Mouse (Mus musculus) midbrain, postnatal 0 days (tissue): Measurements from ENCODE around the gene Rheb. TPM values are rescaled to one million over a fixed set of nuclear protein-coding genes. Genes with fewer than 3 reads are reported as not detected.

ENCODE experiments used
- ATAC-seq: fragments of 200-750 bp; cut with Nextera tagmentation; 2 replicates; pipeline ENCODE4 v1.8.0; 2017; ENCODE audit warnings: moderate number of reproducible peaks, mild to moderate bottlenecking, moderate TSS enrichment, moderate library complexity; ENCODE audit not compliant: low FRiP score
- DNase-seq: peaks from one replicate; pipeline ENCODE4 v3.0.0-alpha.2; 2015; ENCODE audit warnings: low spot score
- H3K27ac ChIP-seq: fragments of 300-500 bp; sonication (generic); 2 replicates; pipeline ENCODE4 v1.5.1; 2014; ENCODE audit warnings: low read depth, mild to moderate bottlenecking, low read length, mixed read lengths
- H3K27me3 ChIP-seq: fragments of 300-500 bp; sonication (generic); 2 replicates; pipeline ENCODE4 v1.6.1; 2014; ENCODE audit warnings: low read length, control low read depth, mixed read lengths; ENCODE audit not compliant: insufficient read depth
- H3K36me3 ChIP-seq: fragments of 300-500 bp; sonication (generic); 2 replicates; pipeline ENCODE4 v1.6.1; 2014; ENCODE audit warnings: low read length, control low read depth, mixed read lengths; ENCODE audit not compliant: insufficient read depth
- H3K4me1 ChIP-seq: fragments of 300-500 bp; sonication (generic); 2 replicates; pipeline ENCODE4 v1.6.1; 2014; ENCODE audit warnings: mild to moderate bottlenecking, control low read depth, antibody characterized with exemption, low read length, mixed read lengths; ENCODE audit not compliant: insufficient read depth
- H3K4me2 ChIP-seq: fragments of 300-500 bp; sonication (generic); 2 replicates; pipeline ENCODE4 v1.6.1; 2014; ENCODE audit warnings: low read depth, mild to moderate bottlenecking, low read length, mixed read lengths; ENCODE audit not compliant: poor library complexity, severe bottlenecking
- H3K4me3 ChIP-seq: fragments of 300-500 bp; sonication (generic); 2 replicates; pipeline ENCODE4 v1.5.1; 2014; ENCODE audit warnings: low read depth, mild to moderate bottlenecking, low read length, moderate library complexity
- H3K9ac ChIP-seq: fragments of 300-500 bp; sonication (generic); replicated peaks from 2 replicates; pipeline ENCODE4 v1.6.1; 2014; ENCODE audit warnings: mild to moderate bottlenecking, low read length, moderate library complexity, mixed read lengths; ENCODE audit not compliant: poor library complexity, severe bottlenecking
- H3K9me3 ChIP-seq: fragments of 300-500 bp; sonication (generic); 2 replicates; pipeline ENCODE4 v1.6.1; 2016; ENCODE audit warnings: low read length, control low read depth
- CTCF ChIP-seq: IDR thresholded peaks from 2 replicates; pipeline ENCODE4 v1.5.1; 2016; ENCODE audit warnings: antibody characterized with exemption, mild to moderate bottlenecking
- WGBS: fragments of 180-500 bp; shearing (Covaris S2); extraction: QIAGEN DNeasy Blood & Tissue Kit; methylation state at CpG from one replicate; pipeline ENCODE4 v1.1.7; 2014; 5-methylcytosine and 5-hydroxymethylcytosine counted together
- polyA plus RNA-seq: library from polyadenylated mRNA; unstranded; fragments of >200 nt; fragmentation: Nextera tagmentation; extraction: Ambion mirVana; gene quantifications from 2 replicates; pipeline ENCODE4 v1.2.1, GENCODE M21; 2015
- total RNA-seq: library from RNA; depleted of rRNA; stranded (reverse); fragments of >200 nt; gene quantifications from 2 replicates; pipeline ENCODE4 v1.2.3, GENCODE M21; 2014

Rheb gene
- total and polyA plus RNA-seq, 2 experiments from 2014 or later: 96.0 to 291 TPM

- no peak for ATAC-seq
Measured at GRCm38 (mm10) chr5:24834491-24834890, 7.9 kb downstream of the Rheb start.

GRCm38 (mm10) chr5:24831912-24832311 is 10.5 kb downstream of the Rheb start:
- DNase-seq: no peak
- H3K4me3 ChIP-seq: no peak overlapping the region
- no peaks in the 10 kb centered on the region for H3K9me3 ChIP-seq
- no peak for ATAC-seq
- no peak for TF ChIP-seq CTCF
- H3K27ac ChIP-seq: no peak overlapping the region
- no peak overlapping the region for H3K9ac ChIP-seq
- H3K4me2 ChIP-seq: no peak overlapping the region
- WGBS: 90% methylated on average over 3 of the region's 3 CpGs
- H3K27me3 ChIP-seq: no peaks in the 10 kb centered on the region
- H3K36me3 ChIP-seq: no peaks in the 10 kb centered on the region
- H3K4me1 ChIP-seq: no peaks in the 10 kb centered on the region

More at GRCm38 (mm10) chr5:24834491-24834890, 7.9 kb downstream of the Rheb start:
- Histone ChIP-seq H3K4me1 (no peaks in the 10 kb centered on the region), H3K27ac (no peak overlapping the region), H3K27me3 (no peaks in the 10 kb centered on the region), H3K36me3 (no peaks in the 10 kb centered on the region), H3K9me3 (no peaks in the 10 kb centered on the region), H3K9ac (no peak overlapping the region), H3K4me2 (no peak overlapping the region), H3K4me3 (no peak overlapping the region)
- DNase-seq: no peak
- 67% methylated on average over 5 of the region's 5 CpGs for WGBS
- TF ChIP-seq CTCF: no peak

- no peak overlapping the region for H3K9ac ChIP-seq
- DNase-seq (no peak), ATAC-seq (no peak)
- no peaks in the 10 kb centered on the region for H3K36me3 ChIP-seq
- no peaks in the 10 kb centered on the region for H3K9me3 ChIP-seq
- 98% methylated on average over 3 of the region's 3 CpGs for WGBS
- no peak for TF ChIP-seq CTCF
- no peak overlapping the region for H3K4me2 ChIP-seq
- H3K27ac ChIP-seq: no peak overlapping the region
- no peak overlapping the region for H3K4me3 ChIP-seq
- H3K4me1 ChIP-seq: no peaks in the 10 kb centered on the region
- no peaks in the 10 kb centered on the region for H3K27me3 ChIP-seq
Measured at GRCm38 (mm10) chr5:24828446-24828845, 14.0 kb downstream of the Rheb start.

GRCm38 (mm10) chr5:24827173-24827572 is 15.3 kb downstream of the Rheb start:
- Histone ChIP-seq H3K4me2 (no peak overlapping the region), H3K27ac (no peak overlapping the region), H3K9ac (no peak overlapping the region), H3K4me3 (no peak overlapping the region), H3K4me1 (no peaks in the 10 kb centered on the region), H3K27me3 (no peaks in the 10 kb centered on the region), H3K9me3 (no peaks in the 10 kb centered on the region), H3K36me3 (no peaks in the 10 kb centered on the region)
- ATAC-seq (no peak), DNase-seq (no peak)
- no peak for TF ChIP-seq CTCF
- WGBS: 90% methylated on average over 2 of the region's 2 CpGs

DNA sequence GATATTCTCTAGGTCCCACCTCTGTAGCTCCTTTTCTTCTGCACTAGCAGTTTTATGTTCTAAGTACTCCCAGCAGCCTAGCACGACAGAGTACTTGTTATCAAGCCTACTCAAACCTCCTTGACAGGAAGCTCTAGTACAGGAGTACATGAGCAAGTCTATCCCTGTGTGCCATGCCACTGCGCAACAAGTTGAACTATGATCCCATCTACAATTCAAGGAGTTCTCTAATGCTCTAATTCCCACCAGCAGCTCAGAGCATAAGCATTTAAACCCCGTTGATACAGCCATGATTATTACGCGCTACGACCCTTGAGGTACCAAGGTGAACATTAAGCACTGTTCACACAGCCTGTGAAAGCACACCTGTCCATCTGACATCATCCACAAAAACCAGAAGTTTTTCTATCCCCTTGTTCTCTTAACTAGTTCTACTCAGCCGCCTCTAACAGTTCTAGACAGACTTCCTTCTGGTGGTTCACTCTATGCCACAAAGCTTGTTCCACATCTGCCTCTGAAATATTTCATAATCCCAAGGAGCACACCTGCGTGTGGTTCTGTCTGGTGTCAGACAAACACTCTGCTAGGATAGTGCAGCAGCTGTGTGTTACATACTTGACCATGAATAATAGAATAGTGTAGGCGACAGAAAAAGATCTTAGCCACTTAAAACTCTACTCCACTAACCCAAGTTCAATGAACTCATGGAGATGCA is 16.2 kb downstream of the Rheb start:
- TF ChIP-seq CTCF: no peak
- Histone ChIP-seq H3K27ac (no peak overlapping the region), H3K36me3 (no peaks in the 10 kb centered on the region), H3K4me2 (no peak overlapping the region), H3K4me1 (0 out of 2 replicates have a peak, but pooled peaks cover 4% of the 10 kb centered on the region), H3K4me3 (no peak overlapping the region), H3K9me3 (no peaks in the 10 kb centered on the region), H3K27me3 (no peaks in the 10 kb centered on the region), H3K9ac (no peak overlapping the region)
- 88% methylated on average over 9 of the region's 9 CpGs for WGBS
- no peak for DNase-seq
- ATAC-seq: no peak

DNA sequence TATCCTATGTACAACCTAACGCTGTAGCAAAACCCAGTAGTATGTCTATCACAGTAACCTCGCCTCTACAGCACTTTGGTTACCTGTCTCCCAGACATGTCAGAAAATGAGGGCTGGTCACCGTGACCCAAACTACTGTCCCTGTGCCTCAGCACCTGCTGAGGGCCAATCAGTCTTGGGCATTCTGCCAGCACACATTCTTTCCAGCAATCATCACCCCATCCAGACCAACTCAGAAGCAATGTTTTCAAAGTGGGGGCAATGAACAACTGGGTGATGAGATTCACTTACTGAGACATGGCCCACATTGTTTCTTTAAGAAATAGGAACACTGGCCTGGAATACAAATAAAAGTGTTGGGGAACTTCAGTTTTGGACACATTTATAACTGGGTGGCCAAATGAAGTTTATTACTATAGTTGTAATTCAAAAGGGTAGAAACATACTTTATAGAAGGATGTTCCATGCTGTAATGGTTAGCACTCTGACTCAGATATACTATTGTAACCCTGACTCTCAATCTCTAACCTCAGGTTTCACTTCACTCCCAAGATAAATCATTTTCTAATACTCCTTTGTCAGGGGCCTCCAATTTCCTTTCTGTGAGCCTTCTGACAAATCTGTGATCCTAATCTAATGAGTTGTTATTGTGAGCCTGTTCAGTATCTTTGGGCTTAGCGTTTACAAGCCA is 16.9 kb downstream of the Rheb start:
- Histone ChIP-seq H3K27ac (no peak overlapping the region), H3K9ac (no peak overlapping the region), H3K4me3 (no peak overlapping the region), H3K27me3 (no peaks in the 10 kb centered on the region), H3K4me1 (0 out of 2 replicates have a peak, but pooled peaks cover 4% of the 10 kb centered on the region), H3K9me3 (no peaks in the 10 kb centered on the region), H3K4me2 (no peak overlapping the region), H3K36me3 (no peaks in the 10 kb centered on the region)
- no peak for DNase-seq
- no peak for TF ChIP-seq CTCF
- WGBS: 80% methylated on average over 4 of the region's 4 CpGs
- no peak for ATAC-seq
